Mouse (Mus musculus): Measurements from ENCODE around the gene Zcwpw1.

DNA sequence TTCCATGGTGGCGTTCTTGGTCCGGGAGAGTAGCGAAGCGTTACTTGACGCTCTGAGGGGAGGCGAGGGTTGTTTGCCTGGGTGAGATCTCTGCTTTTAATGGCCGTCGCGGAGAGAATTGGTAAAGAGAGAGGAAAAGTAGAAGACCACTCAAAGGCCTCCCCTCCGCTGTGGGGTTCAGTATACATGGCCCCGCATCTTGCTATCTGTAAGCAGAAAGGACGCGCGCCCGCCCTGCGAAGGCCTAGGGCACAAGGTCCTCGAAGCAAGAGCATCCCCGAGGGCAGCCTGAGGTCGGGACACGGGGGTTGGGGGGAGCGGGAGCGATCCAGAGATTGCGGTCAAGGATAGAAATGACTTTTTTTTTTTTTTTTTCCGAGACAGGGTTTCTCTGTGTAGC lies 573 bp downstream of the Zcwpw1 start:
- no peak for TF ChIP-seq CTCF (IDR thresholded peaks at IDR 0.05; ENCODE audit: low read depth, low read length)
- TF ChIP-seq EP300 (IDR thresholded peaks at IDR 0.05; ENCODE audit: insufficient read depth, low read depth, low read length): no peak
